In genomic region chr2:120098781-120099202, GRCm38 (mm10) we compare ENCODE assay signal across 14 mouse cellular contexts. TPM values are rescaled to one million over a fixed set of nuclear protein-coding genes. Genes with fewer than 3 reads are reported as not detected.
DNase-seq lines count a peak whose midpoint lies in the region; ATAC-seq and TF ChIP-seq lines count a peak whose summit lies in the region.
"Had no signal": no experiment of that assay in that cellular context is flagged by ENCODE, and none has a peak within 500 bp of the region (broad histone marks: within the 10 kb centered on the region; RNA-seq: fewer than 3 reads in every experiment).

No protein-coding gene starts in this region.

- no peak overlapping the region for H3K4me2 ChIP-seq in limb, embryonic 14.5 days (replicated peaks; ENCODE audit: low read depth, low read length, severe bottlenecking)
- no peak overlapping the region for H3K4me2 ChIP-seq in liver, postnatal 0 days (ENCODE audit: low read depth, low read length)
- H3K4me2 ChIP-seq: hindbrain, embryonic 15.5 days; neural tube, embryonic 13.5 days had no signal

- ATAC-seq in limb, embryonic 14.5 days (ENCODE audit: low FRiP score, low read depth): no peak
- no peak for ATAC-seq in liver, postnatal 0 days

- WGBS in heart, adult 2 months: 8% methylated on average over 8 of the region's 8 CpGs
- 53% methylated on average over 8 of the region's 8 CpGs for WGBS in limb, embryonic 14.5 days
- 62% methylated on average over 8 of the region's 8 CpGs for WGBS in liver, postnatal 0 days (ENCODE audit: insufficient replicate concordance)

- TF ChIP-seq EP300 in heart, adult 2 months (IDR thresholded peaks at IDR 0.05; ENCODE audit: insufficient read depth, low read depth, low read length): peak; percentile 90
- no peak for TF ChIP-seq EP300 in liver, postnatal 0 days (IDR thresholded peaks at IDR 0.05; ENCODE audit: low read depth)

- TF ChIP-seq POLR2A in heart, adult 2 months (IDR thresholded peaks at IDR 0.05; ENCODE audit: insufficient read depth, low read depth, low read length): peak; percentile 48; the same call in 1 of the 2 replicates
- no peak for TF ChIP-seq POLR2A in limb, embryonic 14.5 days (IDR thresholded peaks at IDR 0.05; ENCODE audit: borderline replicate concordance, extremely low read depth, insufficient read depth, insufficient read length)

- peaks cover 41% of the 10 kb centered on the region for H3K4me1 ChIP-seq in heart, adult 2 months (ENCODE audit: control insufficient read depth, insufficient read depth, low read length)
- peaks cover 5% of the 10 kb centered on the region; the same call in 1 of the 2 replicates for H3K4me1 ChIP-seq in limb, embryonic 14.5 days (ENCODE audit: control insufficient read depth, insufficient read depth, low read length)
- no peaks in the 10 kb centered on the region; the same call in 1 of the 2 replicates for H3K4me1 ChIP-seq in liver, postnatal 0 days (ENCODE audit: insufficient read depth)
- H3K4me1 ChIP-seq: hindbrain, embryonic 15.5 days; neural tube, embryonic 13.5 days had no signal

- H3K36me3 ChIP-seq in heart, adult 2 months (ENCODE audit: control insufficient read depth, insufficient read depth, low read length): peaks cover 55% of the 10 kb centered on the region
- H3K36me3 ChIP-seq in limb, embryonic 14.5 days (ENCODE audit: control insufficient read depth, insufficient read depth, low read length): 0 out of 2 replicates have a peak, but pooled peaks cover 3% of the 10 kb centered on the region
- H3K36me3 ChIP-seq in liver, postnatal 0 days (replicated peaks; ENCODE audit: insufficient read depth, low read length): peaks cover 5% of the 10 kb centered on the region; the same call in 1 of the 2 replicates
- H3K36me3 ChIP-seq: hindbrain, embryonic 15.5 days; neural tube, embryonic 13.5 days had no signal

- H3K4me3 ChIP-seq in heart, adult 2 months: no peak overlapping the region
- no peak overlapping the region for H3K4me3 ChIP-seq in limb, embryonic 14.5 days (replicated peaks; ENCODE audit: low read length)
- H3K4me3 ChIP-seq in liver, postnatal 0 days (ENCODE audit: low read depth, low read length): no peak overlapping the region
- H3K4me3 ChIP-seq: erythroblast, embryonic 14.5 days; hindbrain, embryonic 15.5 days; neural tube, embryonic 13.5 days had no signal

- no peaks in the 10 kb centered on the region for H3K27me3 ChIP-seq in heart, adult 2 months (ENCODE audit: control insufficient read depth, insufficient read depth, low read length)
- no peaks in the 10 kb centered on the region for H3K27me3 ChIP-seq in limb, embryonic 14.5 days (ENCODE audit: control insufficient read depth, insufficient read depth, low read length)
- H3K27me3 ChIP-seq in liver, postnatal 0 days (ENCODE audit: insufficient read depth, low read length): no peaks in the 10 kb centered on the region
- H3K27me3 ChIP-seq: hindbrain, embryonic 15.5 days; neural tube, embryonic 13.5 days had no signal

- TF ChIP-seq CTCF in heart, adult 2 months (IDR thresholded peaks at IDR 0.05): no peak
- no peak for TF ChIP-seq CTCF in liver, postnatal 0 days (IDR thresholded peaks at IDR 0.05; ENCODE audit: low read depth)

- peak; percentile 97 for DNase-seq in heart, adult 11 months
- DNase-seq in heart, adult 8-10 months (ENCODE audit: low spot score): no peak
- peak; percentile 51 for DNase-seq in Muller cell, postnatal 12 days (ENCODE audit: inconsistent ontology term)
- peak in 1 of 2 experiments; percentile 63 for DNase-seq in heart, adult 2 months
- no peak for DNase-seq in limb, embryonic 14.5 days (ENCODE audit: low spot score)
- DNase-seq in liver, postnatal 0 days: no peak
- no peak for DNase-seq in urinary bladder, postnatal 4 days (ENCODE audit: low spot score in 2 of 2)
- no peak for DNase-seq in right cerebral cortex, adult 18-20 months
- DNase-seq: adrenal gland, postnatal 36 days; cerebellum, adult 8-10 months; left cerebral cortex, postnatal 4 days had no signal

- peak overlapping the region; percentile 44; the same call in 1 of the 2 replicates for H3K9ac ChIP-seq in heart, adult 2 months (ENCODE audit: low read depth, low read length)
- no peak overlapping the region for H3K9ac ChIP-seq in limb, embryonic 14.5 days (ENCODE audit: low read depth, low read length, severe bottlenecking)
- H3K9ac ChIP-seq in liver, postnatal 0 days (replicated peaks): no peak overlapping the region
- H3K9ac ChIP-seq: hindbrain, embryonic 15.5 days; neural tube, embryonic 13.5 days had no signal

- no peaks in the 10 kb centered on the region for H3K9me3 ChIP-seq in limb, embryonic 14.5 days (ENCODE audit: control insufficient read depth, low read length)
- H3K9me3 ChIP-seq in liver, postnatal 0 days (ENCODE audit: low read length): no peaks in the 10 kb centered on the region
- H3K9me3 ChIP-seq: hindbrain, embryonic 15.5 days; neural tube, embryonic 13.5 days had no signal

- H3K27ac ChIP-seq in heart, adult 2 months: peak overlapping the region; percentile 83
- 0 out of 2 replicates have a peak overlapping the region, but pooled peaks have one; percentile 13 for H3K27ac ChIP-seq in limb, embryonic 14.5 days (replicated peaks; ENCODE audit: low read depth, low read length)
- no peak overlapping the region for H3K27ac ChIP-seq in liver, postnatal 0 days (ENCODE audit: low read depth)
- H3K27ac ChIP-seq: hindbrain, embryonic 15.5 days; neural tube, embryonic 13.5 days had no signal

- intact Hi-C loops in heart, adult 2 months (cut with DNase I): loop anchor here (2.0 kb wide), 1 partner anchor 34 kb away; no protein-coding TSS in a partner anchor

- no peaks in the 10 kb centered on the region for H3K79me2 ChIP-seq in heart, adult 2 months (replicated peaks; ENCODE audit: control insufficient read depth, insufficient read depth, low read length)

RNA-seq across cellular contexts. Expression of gene Ehd4, which starts 55.6 kb away (rescaled TPM):
- 100 to 1,000 TPM; 312 to 410 (median 362) TPM for total RNA-seq in heart, adult 8-10 months (2022)
- 100 to 1,000 TPM; 330 to 373 TPM for total RNA-seq in heart, adult 2 months (2021)
- polyA plus RNA-seq in heart, adult 2 months (2012; rRNA removed): 213 and 279 TPM in 2 replicates
- 18.3 and 19.7 TPM in 2 replicates for polyA plus RNA-seq in limb, embryonic 14.5 days (2012; rRNA removed)
- polyA plus RNA-seq in limb, embryonic 14.5 days (2014; fragmentation: Nextera tagmentation; extraction: Ambion mirVana): 37.1 and 51.0 TPM in 2 replicates
- 20.8 and 29.2 TPM in 2 replicates for polyA plus RNA-seq in liver, postnatal 0 days (2015; fragmentation: Nextera tagmentation; extraction: Ambion mirVana)

Comparison
In these comparisons a context has a peak if more than half of its experiments do, and no peak if none do; other contexts are left out.
1. DNase-seq: peak in heart, adult 11 months (single experiment) and Muller cell, postnatal 12 days (single experiment); none in heart, adult 8-10 months (single experiment), limb, embryonic 14.5 days (single experiment), liver, postnatal 0 days (single experiment), urinary bladder, postnatal 4 days (0 of 2) and right cerebral cortex, adult 18-20 months (single experiment).